Mouse (Mus musculus): ENCODE results near the gene Kdm1a.
A peak's percentile ranks its signal among the peaks of the same experiment; 100 is the strongest.

The Kdm1a gene

DNA sequence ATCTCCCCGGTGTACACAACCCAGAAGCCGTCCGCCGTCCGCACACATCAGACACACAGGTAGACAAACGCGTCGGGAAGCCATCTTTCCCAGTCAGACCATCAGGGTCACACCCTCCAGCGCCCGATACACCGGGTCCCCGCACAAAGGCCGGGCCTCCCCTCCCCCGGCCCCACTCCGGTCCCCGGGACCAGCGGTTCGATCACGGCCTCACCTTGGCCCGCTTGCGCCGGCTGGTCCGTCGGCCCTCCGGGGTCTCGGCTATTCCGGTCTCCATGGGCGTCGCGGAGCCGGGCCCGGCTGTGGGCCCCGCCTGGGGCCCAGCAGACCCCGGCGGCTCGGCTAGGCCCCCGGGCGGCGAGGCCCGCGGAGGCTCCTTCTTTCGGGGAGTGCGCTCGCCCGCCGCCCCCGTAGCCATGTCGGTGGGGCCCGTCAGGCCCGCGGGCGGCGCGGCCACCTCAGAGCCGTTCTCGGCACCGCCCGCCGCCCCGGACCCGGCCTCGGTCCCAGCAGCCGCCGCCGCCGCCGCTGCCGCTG is 437 bp downstream of the Kdm1a start:
- DNase-seq (ENCODE audit: low spot score): peak; percentile 48

DNA sequence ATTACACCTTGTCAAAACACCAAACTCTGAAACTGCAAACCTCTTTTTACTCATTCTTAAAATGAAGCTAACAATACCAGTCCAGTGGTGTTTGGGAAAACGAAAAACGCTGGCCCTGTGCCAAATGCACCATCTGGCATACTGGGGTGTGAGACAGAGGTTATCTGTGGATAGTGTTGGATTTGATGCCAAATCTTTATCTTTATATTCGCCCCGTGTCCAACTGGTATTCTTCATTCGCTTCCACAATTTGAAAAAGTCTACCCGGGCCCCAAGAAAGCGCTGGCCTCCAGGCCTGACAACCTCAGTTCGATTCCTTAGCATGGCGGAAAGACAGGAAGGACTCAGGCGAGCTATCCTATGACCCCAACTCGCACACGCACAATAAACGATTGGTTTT is 1.0 kb downstream of the Kdm1a start:
- peak; percentile 56 for DNase-seq (ENCODE audit: low spot score)

DNA sequence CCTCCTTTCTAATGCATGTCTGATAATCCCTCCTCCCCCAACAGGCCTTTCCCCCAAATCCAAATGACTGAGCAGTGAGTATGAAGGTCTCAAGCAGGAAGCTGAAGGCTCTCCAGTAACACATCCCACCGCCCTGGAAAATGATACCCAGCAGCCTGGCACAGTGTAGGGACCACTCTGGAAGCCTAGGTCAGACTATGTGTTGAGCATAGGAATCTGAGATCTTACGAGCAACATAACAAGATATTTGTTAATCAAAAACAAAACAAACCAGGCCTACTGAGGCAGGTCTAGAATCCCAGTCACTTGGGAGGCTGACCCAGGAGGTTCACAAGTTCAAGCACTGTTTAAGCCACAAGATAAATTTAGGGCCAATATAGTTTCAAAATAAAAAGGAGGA is 2.0 kb downstream of the Kdm1a start:
- no peak for DNase-seq (ENCODE audit: low spot score)

DNA sequence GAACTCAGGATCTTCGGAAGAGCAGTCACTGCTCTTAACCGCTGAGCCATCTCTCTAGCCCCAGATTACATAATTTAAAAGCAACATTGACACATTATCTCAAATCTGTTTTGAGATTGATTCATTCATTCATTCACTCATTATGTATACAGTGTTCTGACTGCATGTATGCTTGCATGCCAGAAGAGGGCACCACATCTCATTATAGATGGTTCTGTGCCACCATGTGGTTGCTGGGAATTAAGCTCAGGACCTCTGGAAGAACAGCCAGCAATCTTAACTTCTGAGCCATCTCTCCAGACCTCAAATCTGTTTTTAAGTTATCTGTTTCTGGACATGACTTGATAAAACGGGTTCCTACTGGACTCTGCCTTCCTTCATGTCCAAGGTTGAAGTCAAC is 2.7 kb downstream of the Kdm1a start:
- no peak for DNase-seq (ENCODE audit: low spot score)

DNA sequence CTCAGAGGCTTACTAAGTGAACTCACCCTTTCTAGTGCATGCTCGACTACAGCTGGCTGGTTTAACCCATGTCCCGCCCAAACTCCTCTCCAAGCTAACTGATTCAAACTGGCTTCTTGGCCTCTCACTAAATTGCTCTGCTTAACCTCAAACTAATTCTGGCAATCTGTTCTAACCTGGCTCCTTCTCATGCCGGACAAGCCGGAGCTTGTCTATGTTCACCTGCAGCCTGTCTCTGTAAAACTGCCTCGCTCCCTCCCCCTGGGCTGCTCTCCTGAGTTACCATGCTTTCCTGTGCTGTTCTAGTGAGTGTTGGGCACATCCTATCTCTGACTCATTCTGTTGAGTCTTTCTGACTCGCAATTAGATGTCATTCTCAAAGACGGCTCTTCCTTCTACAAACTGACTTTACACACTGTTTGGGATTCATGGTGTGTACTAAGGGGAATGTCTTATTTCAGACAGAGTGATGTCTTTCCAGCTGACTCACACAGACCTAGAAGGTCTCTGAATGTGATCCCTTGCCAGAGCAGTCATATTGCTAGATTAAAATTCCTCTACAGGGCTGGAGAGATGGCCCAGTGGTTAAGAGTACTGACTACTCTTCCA is 4.2 kb downstream of the Kdm1a start:
- no peak for DNase-seq (ENCODE audit: low spot score)

- DNase-seq (ENCODE audit: low spot score): no peak
Observed at GRCm38 (mm10) chr4:136595221-136595620, 7.3 kb downstream of the Kdm1a start.

GRCm38 (mm10) chr4:136594006-136594405 is 8.5 kb downstream of the Kdm1a start:
- no peak for DNase-seq (ENCODE audit: low spot score)

DNA sequence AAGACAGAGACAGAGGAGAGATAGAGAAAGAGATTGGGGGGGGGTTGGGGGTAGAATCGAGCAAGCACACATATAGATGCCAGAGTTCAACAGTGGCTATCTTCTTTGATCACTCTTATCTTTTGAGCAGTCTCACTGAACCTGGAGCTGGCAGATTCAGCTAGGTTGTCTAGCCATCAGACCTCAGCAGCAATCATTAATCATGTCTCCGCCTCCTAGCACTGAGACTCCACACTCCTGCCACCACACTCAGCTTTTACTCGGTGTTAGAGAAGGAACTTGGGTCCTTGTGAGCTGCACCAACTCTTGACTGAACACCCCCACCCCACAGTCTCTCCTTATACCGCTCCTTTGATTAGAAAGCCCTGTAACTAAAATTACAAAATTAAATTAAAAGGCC is 10.4 kb downstream of the Kdm1a start:
- no peak for DNase-seq (ENCODE audit: low spot score)

- peak; percentile 38 for DNase-seq (ENCODE audit: low spot score)
Observed at GRCm38 (mm10) chr4:136588003-136588402, 14.5 kb downstream of the Kdm1a start.

DNA sequence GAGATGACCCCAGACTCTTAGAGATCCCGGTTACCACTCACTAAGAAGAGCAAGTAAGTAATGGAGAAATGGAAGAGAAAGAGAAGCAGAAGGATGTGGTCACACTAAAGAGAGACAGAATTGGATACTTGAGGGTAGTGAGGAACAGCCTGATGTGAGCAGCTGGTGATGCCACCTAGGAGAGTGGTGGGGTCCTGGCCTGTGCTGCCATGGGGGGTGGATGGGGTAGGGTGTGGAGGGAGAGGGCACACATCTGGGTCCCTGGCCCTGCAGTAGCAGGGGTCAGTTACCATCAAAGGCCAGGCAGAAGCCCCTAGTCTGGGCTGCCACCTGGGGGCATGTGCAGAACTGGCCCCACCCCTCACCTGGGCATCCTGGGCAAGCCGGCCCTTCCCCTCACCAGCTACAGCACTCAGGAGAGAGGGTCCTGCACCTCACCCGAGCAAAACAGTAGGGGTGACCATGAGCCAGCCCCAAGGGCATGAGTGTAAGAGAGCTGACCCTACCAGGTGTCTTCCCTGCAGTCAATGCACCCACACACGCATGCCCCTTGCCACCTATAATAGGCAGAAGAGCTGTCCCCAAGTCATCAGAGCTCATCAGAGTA is 15.2 kb downstream of the Kdm1a start:
- no peak for DNase-seq (ENCODE audit: low spot score)

- no peak for DNase-seq (ENCODE audit: low spot score)
Observed at GRCm38 (mm10) chr4:136581885-136582284, 20.6 kb downstream of the Kdm1a start.

- DNase-seq (ENCODE audit: low spot score): peak; percentile 15
Observed at GRCm38 (mm10) chr4:136569998-136570397, 32.5 kb downstream of the Kdm1a start.

DNA sequence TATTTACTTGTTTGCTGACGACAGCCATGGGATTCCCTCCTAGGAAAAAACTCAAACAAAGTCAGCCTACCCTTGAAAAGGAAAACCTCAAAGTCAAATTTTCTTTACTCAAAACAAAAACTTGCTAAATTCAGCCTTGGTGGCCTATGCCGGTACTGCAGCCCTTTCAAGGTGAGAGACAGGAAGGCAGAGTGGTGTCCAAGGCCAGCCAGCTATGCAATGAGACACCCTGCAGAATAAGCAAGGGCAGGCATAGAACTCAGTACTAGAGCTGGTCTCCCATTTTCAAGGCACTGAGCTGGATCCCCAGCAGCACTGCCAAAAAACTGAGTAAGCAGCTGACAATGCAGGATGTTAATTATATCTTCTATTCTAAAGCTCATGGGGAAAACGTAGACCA is 33.9 kb downstream of the Kdm1a start:
- DNase-seq (ENCODE audit: low spot score): no peak

GRCm38 (mm10) chr4:136562755-136563154 is 39.8 kb downstream of the Kdm1a start:
- no peak for DNase-seq (ENCODE audit: low spot score)

DNA sequence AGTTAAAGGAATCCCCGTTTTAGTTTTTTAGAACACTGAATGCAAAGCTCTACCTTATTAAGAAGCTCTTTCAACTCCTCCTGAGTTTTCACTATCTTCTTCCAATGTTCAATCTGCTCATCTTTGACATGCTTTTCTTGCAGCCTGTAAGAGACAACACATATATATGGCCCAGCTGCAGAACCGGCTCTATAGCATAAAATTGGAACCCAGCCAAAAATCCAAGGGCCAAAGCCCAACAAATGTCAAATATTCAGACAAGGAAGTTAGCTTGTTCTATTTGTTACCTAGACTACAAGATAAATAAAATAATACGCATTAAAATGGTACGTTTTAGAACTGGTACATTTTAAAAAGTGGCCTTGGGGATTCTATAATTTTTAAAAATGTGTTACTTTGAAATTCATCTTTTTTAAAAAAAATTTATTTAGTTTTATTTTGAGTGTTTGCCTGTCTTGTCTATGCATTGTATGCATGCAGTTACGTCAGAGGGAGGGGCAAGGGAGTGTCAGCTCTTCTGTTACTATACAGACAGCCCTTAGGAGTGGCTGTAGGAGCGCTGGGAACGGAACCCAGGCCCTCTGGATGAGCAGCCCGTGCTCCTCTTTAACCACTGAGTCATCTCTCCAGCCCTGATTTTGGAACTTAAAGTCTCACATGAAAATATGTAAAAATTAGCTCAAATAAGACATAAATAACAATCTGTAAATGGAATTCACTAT is 42.1 kb downstream of the Kdm1a start:
- DNase-seq (ENCODE audit: low spot score): no peak

- DNase-seq (ENCODE audit: low spot score): no peak
Observed at GRCm38 (mm10) chr4:136559690-136560089, 42.8 kb downstream of the Kdm1a start.

- DNase-seq (ENCODE audit: low spot score): no peak
Observed at GRCm38 (mm10) chr4:136557638-136558037, 44.9 kb downstream of the Kdm1a start.

DNA sequence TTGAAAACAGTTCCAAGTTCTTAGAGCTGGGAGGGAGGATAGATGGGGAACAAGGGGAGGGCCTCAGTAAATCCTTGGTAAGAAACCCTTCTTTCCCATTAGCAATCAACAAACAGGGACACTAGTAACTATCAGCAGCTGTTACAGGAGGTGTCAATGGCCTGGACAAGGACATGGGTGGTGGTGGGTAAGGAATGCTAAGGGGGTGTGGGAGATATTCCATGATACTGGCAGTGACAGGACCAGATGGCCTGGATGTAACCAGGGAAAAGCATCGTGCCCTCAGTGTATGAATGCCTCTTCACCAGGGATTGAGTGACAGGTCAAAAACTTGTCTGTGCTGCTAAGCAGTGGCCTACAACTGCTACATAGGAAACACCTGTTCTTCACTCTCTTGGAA is 49.4 kb downstream of the Kdm1a start:
- no peak for DNase-seq (ENCODE audit: low spot score)

- DNase-seq (ENCODE audit: low spot score): no peak
Observed at GRCm38 (mm10) chr4:136548381-136548801, 54.1 kb downstream of the Kdm1a start.

DNA sequence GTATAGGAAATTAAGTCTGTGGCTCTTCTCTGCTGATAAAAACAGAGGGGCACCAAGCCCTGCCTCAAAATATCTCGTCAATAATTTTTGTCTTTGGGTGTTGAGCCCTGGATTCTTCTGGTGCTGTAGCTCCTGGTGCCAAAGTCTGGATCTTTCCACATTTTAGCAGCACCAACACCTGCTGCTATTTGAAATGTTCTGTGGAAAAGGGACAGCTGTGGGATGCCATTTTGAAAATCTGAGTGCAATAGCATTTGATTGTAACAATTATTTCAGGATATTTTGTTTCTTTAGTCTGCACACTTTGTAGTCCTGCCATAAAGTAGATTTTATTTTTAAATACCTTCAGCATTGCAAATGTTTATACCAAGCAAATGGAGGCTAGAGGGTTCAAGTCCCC is 54.8 kb downstream of the Kdm1a start:
- DNase-seq (ENCODE audit: low spot score): no peak

GRCm38 (mm10) chr4:136546279-136547045 is 56.1 kb downstream of the Kdm1a start:
- DNase-seq (ENCODE audit: low spot score): no peak

DNA sequence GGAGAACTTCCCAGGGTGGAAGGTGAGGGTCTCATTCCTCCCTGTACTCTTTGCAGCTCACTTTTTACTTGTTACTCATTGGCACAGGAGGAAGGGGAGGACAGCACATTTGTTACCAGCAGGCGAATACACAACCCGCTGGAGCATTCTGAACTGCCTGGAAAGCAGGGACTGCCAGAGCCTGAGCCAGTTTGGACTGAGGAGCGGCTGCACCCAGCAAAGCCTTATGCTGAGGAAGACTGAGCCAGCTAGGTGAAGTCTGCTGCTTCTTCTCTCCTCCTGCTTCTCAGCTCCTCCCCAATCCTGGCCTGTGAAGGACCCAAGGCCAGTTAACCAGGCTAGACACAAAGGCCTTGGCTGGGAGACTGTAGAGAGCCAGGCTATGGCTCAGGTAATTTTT is 57.4 kb downstream of the Kdm1a start:
- no peak for DNase-seq (ENCODE audit: low spot score)
